Mouse (Mus musculus) CD4-positive, CD25-positive, alpha-beta regulatory T cell (primary cell): ENCODE data around the gene Grm1. TPM values are rescaled to one million over a fixed set of nuclear protein-coding genes. Genes with fewer than 3 reads are reported as not detected.

Source experiments
- polyA plus RNA-seq: library from polyadenylated mRNA; unstranded; fragments of 100-300 nt; shearing (Covaris generic); gene quantifications from one replicate; pipeline ENCODE4 v1.2.1, GENCODE M21; 2017

The Grm1 gene
- polyA plus RNA-seq: not detected

DNA sequence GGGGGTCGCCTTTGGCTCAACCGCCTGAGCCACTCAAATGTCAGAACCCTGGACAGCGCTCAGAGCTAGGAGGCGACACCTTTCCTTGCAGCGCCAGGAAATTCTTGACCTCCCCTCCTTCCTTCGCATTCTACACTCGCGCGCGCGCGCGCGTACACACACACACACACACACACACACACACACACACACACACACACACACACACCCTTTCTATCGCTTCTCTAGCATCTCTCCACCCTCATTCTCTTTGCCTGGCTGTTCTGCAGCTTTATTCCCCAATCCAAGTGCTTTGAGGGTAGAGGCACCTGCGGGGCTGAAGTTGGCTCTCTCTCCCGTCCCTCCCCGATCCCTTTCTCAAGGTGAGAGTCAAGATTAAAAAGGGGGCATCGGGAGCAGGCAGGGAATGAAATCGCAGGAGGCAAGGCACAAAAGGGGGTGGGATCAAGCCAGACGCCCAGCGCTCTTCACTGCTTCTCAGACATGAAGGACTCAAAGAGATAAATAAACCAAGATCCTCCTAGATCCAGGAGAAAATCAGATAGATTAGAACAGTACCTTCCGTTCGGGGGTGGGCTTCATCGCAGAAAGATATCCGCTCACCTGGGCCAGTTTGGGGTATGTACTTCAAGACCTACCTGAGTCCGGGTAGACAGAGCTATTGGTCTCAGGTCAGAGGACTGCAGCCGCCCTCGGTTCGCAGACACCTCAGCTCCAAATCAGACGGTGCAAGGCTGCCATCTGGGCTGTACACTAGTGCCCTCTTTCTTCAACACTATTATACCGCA lies at the start of gene Grm1:
Gene Grm1 (minus strand): TSS at position 746 of the 788 bp plus-strand sequence.

DNA sequence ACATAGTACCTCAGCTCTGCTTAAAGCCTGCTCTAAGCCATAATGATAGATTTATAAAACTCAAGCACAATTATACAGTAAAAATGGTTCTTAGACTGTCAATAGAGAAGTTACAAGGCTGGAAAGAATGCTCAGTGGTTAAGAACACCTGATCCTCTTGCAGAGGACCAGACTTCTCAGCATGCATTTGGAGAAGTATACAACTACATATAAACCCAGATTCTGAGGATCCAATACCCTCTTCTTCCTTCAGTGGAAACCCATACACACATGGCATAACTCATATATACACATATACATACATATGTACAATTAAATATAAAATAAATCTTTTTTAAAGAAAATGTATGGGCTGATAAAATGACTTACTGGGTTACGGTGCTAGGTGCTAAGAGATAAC lies 401.1 kb downstream of the Grm1 start, which contains the start of gene Gm10944:
Gene Gm10944 (plus strand): TSS at position 301 of the 400 bp plus-strand sequence.

Other genes with a start within 250 kb of the Grm1 start
- 45.5 TPM for gene Shprh, start 67.1 kb upstream of the Grm1 start, polyA plus RNA-seq
- 4.5 TPM for gene Fbxo30, start 199.0 kb upstream of the Grm1 start, polyA plus RNA-seq